Mouse (Mus musculus): ENCODE results near the gene 4933434E20Rik. TPM values are rescaled to one million over a fixed set of nuclear protein-coding genes. Genes with fewer than 3 reads are reported as not detected.

4933434E20Rik gene
- 225 and 227 TPM in 2 replicates for polyA plus RNA-seq (2015; fragmentation: Nextera tagmentation; extraction: Ambion mirVana)

DNA sequence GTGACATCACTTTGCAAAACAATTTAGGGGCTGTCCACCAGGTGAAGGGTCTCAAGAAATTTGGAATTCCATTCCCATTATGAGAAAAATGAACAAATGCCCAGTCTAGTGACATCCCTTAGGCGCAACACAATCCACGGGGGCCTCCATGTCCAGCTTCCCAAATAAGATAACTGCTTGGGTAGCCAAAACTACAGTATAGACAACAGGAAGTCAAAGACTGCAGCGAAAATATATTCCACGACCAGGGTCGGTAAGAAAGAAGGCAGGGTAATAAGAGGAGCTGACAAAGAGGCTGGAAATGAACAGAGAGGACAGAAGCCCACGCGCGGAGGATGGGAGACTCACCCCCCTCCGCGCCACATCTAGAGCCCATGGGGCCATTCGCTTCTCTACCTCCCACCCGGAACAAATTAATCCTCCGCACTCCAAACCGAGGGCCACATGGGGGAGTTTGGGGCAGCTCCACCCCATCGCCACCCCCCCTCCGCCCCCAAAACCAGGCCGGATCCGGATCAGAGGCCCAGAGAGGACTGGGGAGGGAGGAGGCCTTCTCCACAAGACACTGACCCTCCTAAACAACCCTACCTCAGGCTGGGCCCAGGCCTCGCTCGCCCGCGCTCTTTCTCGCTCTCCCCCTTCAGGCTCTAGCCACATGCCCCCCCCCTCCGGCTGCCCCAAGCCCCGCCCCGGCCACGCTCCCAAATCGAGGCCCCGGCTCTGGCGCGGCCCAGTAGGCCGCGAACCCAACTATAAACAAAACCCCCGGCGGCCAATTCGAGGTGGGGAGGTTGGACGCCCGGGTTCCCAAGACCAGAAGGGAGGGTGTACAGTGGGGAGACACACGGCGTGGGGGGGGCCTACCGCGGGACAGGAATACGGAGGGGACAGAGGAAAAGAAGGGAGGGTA, at the start of gene 4933434E20Rik:
Gene 4933434E20Rik, plus strand, starts transcription at position 196 of the 910 bp plus-strand sequence.
- Histone ChIP-seq H3K4me3 (peak within 1 kb of the TSS; percentile 87), H3K4me1 (replicated peaks) (peaks cover 45% of the 10 kb centered on the region), H3K27me3 (no peaks in the 10 kb centered on the region), H3K36me3 (peaks cover 24% of the 10 kb centered on the region), H3K27ac (peak within 1 kb of the TSS; percentile 95), H3K4me2 (peak within 1 kb of the TSS; percentile 81), H3K9ac (peak within 1 kb of the TSS; percentile 97), H3K9me3 (no peaks in the 10 kb centered on the region)
- 0% methylated on average over 41 of the region's 43 CpGs for WGBS
- peak; percentile 85 for ATAC-seq (ENCODE audit: low FRiP score)

DNA sequence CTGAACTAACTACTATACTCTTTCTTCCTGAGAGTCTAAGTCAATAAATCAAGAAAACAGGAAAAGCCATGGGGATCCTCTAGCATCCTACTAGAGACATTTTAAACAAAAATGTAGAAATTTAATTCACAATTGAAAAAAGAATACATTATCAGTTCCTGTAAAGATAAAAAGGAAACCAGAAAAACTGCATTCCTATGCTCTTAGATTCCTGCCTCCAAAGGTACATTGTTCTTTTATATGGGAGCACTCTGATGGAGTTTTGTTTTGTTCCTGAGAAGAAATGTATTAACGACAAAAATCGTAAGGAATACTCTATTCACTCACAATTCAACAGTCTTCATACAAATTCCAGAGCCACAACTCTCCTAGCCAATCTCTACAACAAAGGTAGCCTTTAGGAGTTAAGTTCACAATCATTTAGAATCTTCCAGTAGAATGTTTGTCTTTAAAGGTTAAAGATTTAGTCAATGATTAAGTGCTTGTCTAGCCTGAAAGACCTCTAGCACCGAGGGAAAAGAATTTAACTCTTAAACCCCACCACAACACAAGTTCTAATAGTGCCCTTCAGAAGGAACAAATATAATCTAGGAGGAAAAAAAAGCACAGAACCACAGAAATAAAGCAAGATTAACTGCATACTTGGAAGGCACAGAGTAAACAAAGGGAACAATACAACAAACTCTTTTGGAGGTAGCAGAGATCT, 47.2 kb upstream of the 4933434E20Rik start:
- H3K27me3 ChIP-seq: no peaks in the 10 kb centered on the region
- ATAC-seq (ENCODE audit: low FRiP score): no peak

DNA sequence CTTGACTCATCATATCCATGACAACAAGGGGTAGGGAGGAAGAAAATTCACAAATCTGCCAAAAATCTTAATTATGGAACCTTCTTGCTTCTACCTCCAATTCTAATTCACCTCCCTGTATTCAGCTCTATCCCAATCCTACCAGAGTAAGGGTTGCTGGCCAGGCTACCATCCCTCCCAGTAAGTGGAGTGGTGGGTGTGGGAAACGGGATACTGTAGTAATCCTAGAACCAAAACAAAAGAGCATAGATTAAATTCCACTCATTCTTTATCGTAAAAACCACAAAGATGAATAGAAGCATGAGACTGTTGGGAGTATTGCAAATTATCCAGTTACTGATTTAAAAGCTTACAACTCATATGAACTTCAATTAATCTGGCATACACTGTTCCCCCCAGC, 41.1 kb upstream of the 4933434E20Rik start:
- 98% methylated on average over 2 of the region's 2 CpGs for WGBS
- no peak overlapping the region for H3K9ac ChIP-seq
- no peak for ATAC-seq (ENCODE audit: low FRiP score)

More for the DNA sequence above, 47.2 kb upstream of the 4933434E20Rik start:
- H3K4me2 ChIP-seq: no peak overlapping the region
- H3K4me1 ChIP-seq (replicated peaks): peaks cover 6% of the 10 kb centered on the region
- H3K27ac ChIP-seq: no peak overlapping the region
- WGBS: 74% methylated on average over 3 of the region's 3 CpGs
- no peak overlapping the region for H3K4me3 ChIP-seq
- no peaks in the 10 kb centered on the region for H3K9me3 ChIP-seq
- H3K9ac ChIP-seq: no peak overlapping the region
- H3K36me3 ChIP-seq: peaks cover 78% of the 10 kb centered on the region

DNA sequence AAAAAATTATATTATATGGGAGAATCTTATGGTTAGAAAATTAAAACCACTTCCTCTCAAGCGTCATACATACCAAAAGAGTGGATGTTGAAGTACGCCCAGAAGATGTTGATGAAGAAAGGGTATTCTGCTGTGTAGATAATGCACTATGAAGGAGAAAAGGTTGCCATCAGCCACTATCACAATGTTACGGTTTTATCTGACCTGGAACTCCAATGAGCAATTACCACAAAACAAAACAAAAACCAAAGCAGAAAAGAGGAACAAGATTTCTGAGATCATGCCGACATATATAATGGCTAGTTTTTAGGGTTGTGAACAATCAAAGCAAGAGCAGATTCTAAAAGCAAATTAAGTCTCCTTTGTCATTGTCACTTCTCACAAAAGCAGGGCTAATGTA, 34.8 kb upstream of the 4933434E20Rik start:
- H3K4me2 ChIP-seq: no peak overlapping the region
- peaks cover 96% of the 10 kb centered on the region for H3K36me3 ChIP-seq
- H3K27ac ChIP-seq: no peak overlapping the region
- H3K9ac ChIP-seq: no peak overlapping the region
- H3K4me1 ChIP-seq (replicated peaks): no peaks in the 10 kb centered on the region
- H3K27me3 ChIP-seq: no peaks in the 10 kb centered on the region
- no peak overlapping the region for H3K4me3 ChIP-seq
- whole genome bisulfite sequencing: 88% methylated on average over 4 of the region's 4 CpGs
- ATAC-seq (ENCODE audit: low FRiP score): no peak
- H3K9me3 ChIP-seq: no peaks in the 10 kb centered on the region

More for the DNA sequence above, 41.1 kb upstream of the 4933434E20Rik start:
- H3K9me3 ChIP-seq: no peaks in the 10 kb centered on the region
- H3K4me1 ChIP-seq (replicated peaks): no peaks in the 10 kb centered on the region
- no peak overlapping the region for H3K4me2 ChIP-seq
- no peak overlapping the region for H3K27ac ChIP-seq
- H3K36me3 ChIP-seq: peaks cover 96% of the 10 kb centered on the region
- H3K4me3 ChIP-seq: no peak overlapping the region
- no peaks in the 10 kb centered on the region for H3K27me3 ChIP-seq

DNA sequence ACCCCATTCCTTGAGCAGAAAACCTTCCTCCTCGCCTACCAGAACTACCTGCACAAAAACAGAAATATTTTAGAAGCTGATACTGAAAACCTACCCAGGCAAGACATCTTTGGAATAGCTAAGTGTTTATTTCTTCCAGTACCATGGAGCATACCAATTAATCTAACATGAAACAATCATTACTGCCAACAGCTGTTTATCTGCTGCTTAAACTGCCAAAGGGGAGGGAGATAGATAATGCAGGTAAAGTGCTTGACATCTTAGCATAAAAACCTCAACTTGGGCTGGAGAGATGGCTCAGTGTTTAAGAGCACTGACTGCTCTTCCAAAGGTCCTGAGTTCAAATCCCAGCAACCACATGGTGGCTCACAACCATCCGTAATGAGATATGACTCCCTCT, 16.8 kb upstream of the 4933434E20Rik start:
- Histone ChIP-seq H3K27ac (no peak overlapping the region), H3K27me3 (no peaks in the 10 kb centered on the region), H3K36me3 (peaks cover 75% of the 10 kb centered on the region), H3K4me2 (no peak overlapping the region), H3K4me1 (replicated peaks) (no peaks in the 10 kb centered on the region), H3K4me3 (no peak overlapping the region), H3K9ac (no peak overlapping the region), H3K9me3 (no peaks in the 10 kb centered on the region)
- 95% methylated on average over 2 of the region's 2 CpGs for WGBS
- no peak for ATAC-seq (ENCODE audit: low FRiP score)

DNA sequence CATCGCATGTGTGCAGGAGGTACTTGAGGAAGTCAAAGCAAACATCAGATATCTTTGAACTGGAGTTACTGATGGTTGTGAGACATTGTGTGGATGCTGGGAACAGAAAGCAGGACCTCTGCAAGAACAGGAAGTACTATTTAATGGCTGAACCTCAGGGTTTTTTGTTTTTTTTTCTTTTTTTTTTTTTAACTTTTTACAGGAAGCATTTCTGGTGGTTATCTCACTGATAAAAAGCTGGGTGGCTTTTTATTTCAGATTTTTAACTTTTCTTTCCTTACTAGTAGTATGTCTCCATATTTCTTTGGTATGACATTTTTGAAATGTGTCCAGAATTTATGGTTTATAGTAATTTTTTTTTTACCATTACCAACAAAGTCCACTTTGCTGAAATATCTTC, 15.2 kb upstream of the 4933434E20Rik start:
- Histone ChIP-seq H3K36me3 (peaks cover 73% of the 10 kb centered on the region), H3K27me3 (no peaks in the 10 kb centered on the region), H3K27ac (no peak overlapping the region), H3K4me1 (replicated peaks) (no peaks in the 10 kb centered on the region), H3K4me3 (no peak overlapping the region), H3K9ac (no peak overlapping the region), H3K9me3 (no peaks in the 10 kb centered on the region), H3K4me2 (no peak overlapping the region)
- ATAC-seq (ENCODE audit: low FRiP score): no peak
- 95% methylated on average over 1 of the region's 1 CpGs for whole genome bisulfite sequencing

DNA sequence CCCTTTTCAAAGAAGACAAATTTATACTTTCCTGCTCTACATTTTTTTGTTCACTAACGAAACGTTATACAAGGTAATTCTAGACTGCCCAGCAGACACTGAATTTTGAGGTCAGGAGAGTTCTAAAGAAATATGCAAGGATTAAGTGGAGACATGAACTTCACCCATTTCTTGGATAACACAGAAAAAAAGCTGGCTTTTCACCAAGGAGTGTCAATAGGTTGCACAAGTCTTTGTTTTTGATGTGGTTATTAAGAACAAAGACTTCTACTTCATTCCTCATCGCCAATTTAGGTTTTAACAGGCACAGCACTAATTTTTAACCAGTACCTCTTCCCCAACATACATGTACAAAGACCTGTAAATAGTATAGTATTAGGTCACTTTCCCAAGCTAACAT, 1.7 kb upstream of the 4933434E20Rik start:
- no peak overlapping the region for H3K4me3 ChIP-seq
- H3K9ac ChIP-seq: no peak overlapping the region
- no peak for ATAC-seq (ENCODE audit: low FRiP score)
- no peaks in the 10 kb centered on the region for H3K27me3 ChIP-seq
- H3K9me3 ChIP-seq: no peaks in the 10 kb centered on the region
- H3K36me3 ChIP-seq: peaks cover 24% of the 10 kb centered on the region
- no peak overlapping the region for H3K4me2 ChIP-seq
- H3K27ac ChIP-seq: no peak overlapping the region
- WGBS: 74% methylated on average over 3 of the region's 3 CpGs
- H3K4me1 ChIP-seq (replicated peaks): peaks cover 32% of the 10 kb centered on the region

DNA sequence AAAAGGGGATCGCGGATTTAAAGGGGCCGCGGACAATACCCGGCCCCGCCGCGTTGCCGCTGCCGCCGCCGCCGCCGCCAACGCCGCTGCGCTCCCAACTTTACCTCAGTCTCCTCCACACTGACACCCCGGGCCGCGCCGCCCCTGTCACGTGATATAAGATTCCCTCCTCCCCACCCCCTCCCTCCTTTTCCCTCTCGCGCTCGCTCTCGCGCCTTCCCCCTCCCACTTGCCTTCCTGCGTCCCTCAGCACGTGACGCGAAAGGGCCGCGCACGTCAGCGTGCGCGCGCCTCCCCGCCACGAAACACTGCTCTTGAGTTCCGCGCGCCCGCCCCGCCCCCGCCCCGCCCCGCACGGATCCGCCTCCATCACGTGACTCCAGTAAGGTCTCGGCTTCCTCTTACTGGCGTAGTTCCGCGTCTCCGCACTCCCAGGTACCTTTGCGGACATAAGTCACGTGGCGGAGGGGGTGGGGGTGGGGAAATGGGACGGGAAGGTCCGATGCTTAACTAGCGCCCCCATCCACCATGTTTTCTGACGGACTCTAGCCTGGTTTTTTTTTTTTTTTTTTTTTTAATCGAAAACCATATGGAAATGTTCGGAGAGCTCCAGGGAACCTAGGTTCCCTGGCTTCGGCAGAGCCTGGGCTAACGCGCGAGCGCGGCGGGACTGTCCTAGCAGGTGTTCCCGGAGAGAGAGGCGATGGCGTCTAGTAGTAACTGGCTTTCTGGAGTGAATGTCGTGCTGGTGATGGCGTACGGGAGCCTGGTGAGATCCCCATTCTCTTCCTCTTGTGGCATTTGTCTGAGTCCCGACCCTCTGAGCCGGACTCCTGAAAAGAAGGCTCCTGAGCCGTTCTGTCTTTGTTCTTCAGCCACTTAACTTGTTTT, 1.2 kb downstream of the 4933434E20Rik start, which contains the start of gene Ubap2l:
Gene Ubap2l, minus strand, starts transcription at position 278 of the 891 bp plus-strand sequence.
- peak within 1 kb of the TSS; percentile 87 for H3K4me3 ChIP-seq
- peaks cover 28% of the 10 kb centered on the region for H3K36me3 ChIP-seq
- peak; percentile 94 for ATAC-seq (ENCODE audit: low FRiP score)
- WGBS: under 1% methylated on average over 80 of the region's 81 CpGs
- H3K27ac ChIP-seq: peak within 1 kb of the TSS; percentile 97
- no peaks in the 10 kb centered on the region for H3K9me3 ChIP-seq
- peak within 1 kb of the TSS; percentile 97 for H3K9ac ChIP-seq
- H3K4me1 ChIP-seq (replicated peaks): peaks cover 45% of the 10 kb centered on the region
- H3K27me3 ChIP-seq: no peaks in the 10 kb centered on the region
- H3K4me2 ChIP-seq: peak within 1 kb of the TSS; percentile 81

DNA sequence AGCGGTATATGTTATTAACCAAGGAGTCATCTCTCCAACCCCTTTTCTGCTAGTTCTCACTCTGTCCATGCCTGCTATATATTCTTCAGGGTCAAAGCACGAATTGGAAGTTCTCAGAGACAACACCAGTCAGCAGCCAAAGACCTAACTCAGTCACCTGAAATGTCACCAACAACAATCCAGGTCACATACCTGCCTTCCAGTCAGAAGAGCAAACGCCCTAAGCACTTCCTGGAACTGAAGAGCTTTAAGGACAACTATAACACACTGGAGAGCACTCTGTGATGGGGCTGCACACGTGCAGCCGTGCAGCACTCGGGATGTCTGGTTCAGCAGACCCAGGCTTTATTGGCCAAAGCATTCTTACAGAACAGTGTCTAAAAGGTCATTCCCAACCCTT, 10.1 kb downstream of the 4933434E20Rik start:
- H3K36me3 ChIP-seq: peaks cover 75% of the 10 kb centered on the region
- no peak for ATAC-seq (ENCODE audit: low FRiP score)
- H3K4me2 ChIP-seq: no peak overlapping the region
- H3K4me3 ChIP-seq: no peak overlapping the region
- no peak overlapping the region for H3K9ac ChIP-seq
- no peaks in the 10 kb centered on the region for H3K9me3 ChIP-seq
- H3K27me3 ChIP-seq: no peaks in the 10 kb centered on the region
- H3K4me1 ChIP-seq (replicated peaks): no peaks in the 10 kb centered on the region
- 95% methylated on average over 6 of the region's 6 CpGs for WGBS
- no peak overlapping the region for H3K27ac ChIP-seq

DNA sequence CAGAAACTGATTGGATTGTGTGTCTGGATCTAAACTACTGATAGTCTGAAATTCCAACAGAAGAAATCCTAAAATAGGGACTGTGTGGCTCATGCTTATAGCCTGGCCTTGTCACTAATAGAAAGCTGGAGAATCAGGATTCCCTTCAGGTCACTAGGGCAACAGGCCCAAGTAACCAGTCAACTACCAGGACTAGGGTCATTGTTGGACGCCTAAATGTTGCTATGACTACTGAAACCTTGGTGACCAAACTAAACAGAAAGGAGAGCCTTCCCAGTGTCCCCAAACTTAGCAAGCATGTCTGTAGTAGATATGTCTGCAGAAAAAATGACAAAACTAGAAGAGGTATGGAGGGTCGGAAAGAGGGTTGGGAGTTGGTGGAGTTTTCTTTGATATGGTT, 11.1 kb downstream of the 4933434E20Rik start:
- no peaks in the 10 kb centered on the region for H3K4me1 ChIP-seq (replicated peaks)
- no peak overlapping the region for H3K4me3 ChIP-seq
- H3K9ac ChIP-seq: no peak overlapping the region
- no peak overlapping the region for H3K4me2 ChIP-seq
- 56% methylated on average over 2 of the region's 2 CpGs for WGBS
- H3K36me3 ChIP-seq: peaks cover 66% of the 10 kb centered on the region
- H3K27ac ChIP-seq: no peak overlapping the region
- no peaks in the 10 kb centered on the region for H3K27me3 ChIP-seq
- no peak for ATAC-seq (ENCODE audit: low FRiP score)
- H3K9me3 ChIP-seq: no peaks in the 10 kb centered on the region

DNA sequence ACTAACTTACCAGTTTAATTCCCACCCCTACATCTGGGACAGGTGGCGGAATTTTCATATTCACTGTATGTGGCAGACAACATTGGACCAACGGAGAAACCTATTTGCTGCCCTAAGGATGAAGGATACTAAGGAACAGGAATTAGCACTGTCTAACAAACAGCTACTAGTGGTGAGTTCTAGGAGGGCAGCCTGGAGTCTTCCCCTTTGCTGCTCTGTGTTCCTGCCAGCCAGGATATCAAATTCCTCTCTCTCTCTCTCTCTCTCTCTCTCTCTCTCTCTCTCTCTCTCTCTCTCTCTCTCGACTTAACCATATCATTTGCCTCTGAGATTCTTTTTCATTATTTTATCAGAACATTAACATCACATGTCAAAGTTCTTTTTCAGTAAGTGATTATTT, 12.9 kb downstream of the 4933434E20Rik start:
- peaks cover 53% of the 10 kb centered on the region for H3K36me3 ChIP-seq
- no peak overlapping the region for H3K4me3 ChIP-seq
- H3K9ac ChIP-seq: no peak overlapping the region
- no peaks in the 10 kb centered on the region for H3K9me3 ChIP-seq
- H3K27me3 ChIP-seq: no peaks in the 10 kb centered on the region
- WGBS: 81% methylated on average over 3 of the region's 3 CpGs
- no peak overlapping the region for H3K27ac ChIP-seq
- H3K4me2 ChIP-seq: no peak overlapping the region
- H3K4me1 ChIP-seq (replicated peaks): no peaks in the 10 kb centered on the region
- no peak for ATAC-seq (ENCODE audit: low FRiP score)

DNA sequence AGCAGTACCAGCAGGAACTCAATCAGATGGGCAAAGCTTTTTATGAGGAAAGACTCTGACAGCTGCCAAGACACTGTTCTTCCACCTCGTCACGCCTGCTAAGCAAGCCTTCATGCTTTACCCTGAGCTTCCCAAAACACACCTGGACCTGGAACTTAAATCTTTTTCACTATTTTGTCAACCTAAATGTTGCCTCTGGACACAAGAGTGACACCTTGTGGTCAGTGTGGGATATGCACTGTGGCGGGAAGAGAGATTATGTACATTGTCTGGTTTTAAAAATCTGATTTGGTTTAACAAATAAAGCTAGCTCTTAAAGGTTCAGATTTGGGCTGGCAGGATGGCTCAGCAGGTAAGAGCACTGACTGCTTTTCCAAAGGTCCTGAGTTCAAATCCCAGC, 14.1 kb downstream of the 4933434E20Rik start:
- H3K9ac ChIP-seq: no peak overlapping the region
- peaks cover 43% of the 10 kb centered on the region for H3K36me3 ChIP-seq
- H3K27ac ChIP-seq: no peak overlapping the region
- H3K27me3 ChIP-seq: no peaks in the 10 kb centered on the region
- H3K4me1 ChIP-seq (replicated peaks): no peaks in the 10 kb centered on the region
- H3K4me2 ChIP-seq: no peak overlapping the region
- WGBS: 67% methylated on average over 3 of the region's 3 CpGs
- no peak for ATAC-seq (ENCODE audit: low FRiP score)
- H3K4me3 ChIP-seq: no peak overlapping the region
- no peaks in the 10 kb centered on the region for H3K9me3 ChIP-seq
